27 mouse cellular contexts compared by ENCODE assay signal in the genomic region with DNA sequence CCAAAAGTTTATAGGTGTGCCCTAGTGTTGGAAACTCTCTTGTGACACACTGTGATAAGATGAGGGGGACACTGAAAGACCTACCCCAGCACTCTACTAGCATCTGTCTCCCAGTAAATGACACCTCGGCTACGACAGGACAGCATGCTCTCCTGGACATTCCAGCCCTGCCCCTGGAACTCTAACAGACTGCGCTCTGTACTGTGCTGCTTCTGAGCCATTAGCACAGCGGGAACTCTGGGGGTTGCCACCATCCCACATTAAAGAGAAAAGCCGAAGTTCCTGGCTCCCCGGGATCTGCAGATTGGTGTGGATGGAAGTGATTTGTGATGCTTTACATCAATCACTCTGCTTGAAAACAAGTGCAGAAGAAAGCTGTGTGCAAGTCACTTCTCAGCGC.
DNase-seq lines count a peak whose midpoint lies in the region; ATAC-seq and TF ChIP-seq lines count a peak whose summit lies in the region.
"Had no signal": no experiment of that assay in that cellular context is flagged by ENCODE, and none has a peak within 500 bp of the region (broad histone marks: within the 10 kb centered on the region; RNA-seq: fewer than 3 reads in every experiment).

No protein-coding gene starts in this region.

- H3K27me3 ChIP-seq in heart, embryonic 14.5 days (ENCODE audit: control insufficient read depth, insufficient read depth, low read length) = no peaks in the 10 kb centered on the region
- H3K27me3 ChIP-seq in embryonic facial prominence, embryonic 13.5 days = no peaks in the 10 kb centered on the region
- no peaks in the 10 kb centered on the region for H3K27me3 ChIP-seq in hindbrain, embryonic 11.5 days (ENCODE audit: control insufficient read depth, insufficient read depth, low read length)
- H3K27me3 ChIP-seq: lung, embryonic 15.5 days; midbrain, embryonic 15.5 days; stomach, embryonic 15.5 days had no signal

- intact Hi-C loops in heart, postnatal 25 days (cut with DNase I) = no loop called here

- H3K4me3 ChIP-seq in heart, embryonic 14.5 days (ENCODE audit: control insufficient read depth in 1 of 2, insufficient read depth in 1 of 2, low read depth in 1 of 2, low read length in 2 of 2) = 0 out of 4 replicates have a peak overlapping the region, but pooled peaks of 1 of the 2 experiments have one; percentile 5
- no peak overlapping the region for H3K4me3 ChIP-seq in embryonic facial prominence, embryonic 13.5 days
- no peak overlapping the region for H3K4me3 ChIP-seq in layer of hippocampus, adult 2 months
- H3K4me3 ChIP-seq in hindbrain, embryonic 11.5 days (ENCODE audit: low read depth, low read length) = no peak overlapping the region
- H3K4me3 ChIP-seq: limb, embryonic 15.5 days; lung, embryonic 15.5 days; megakaryocyte, embryonic 14.5 days; midbrain, embryonic 15.5 days; myocyte; stomach, embryonic 15.5 days had no signal

- H3K9me3 ChIP-seq in heart, embryonic 14.5 days (ENCODE audit: control insufficient read depth, low read length) = no peaks in the 10 kb centered on the region
- H3K9me3 ChIP-seq in embryonic facial prominence, embryonic 13.5 days = no peaks in the 10 kb centered on the region
- no peaks in the 10 kb centered on the region for H3K9me3 ChIP-seq in hindbrain, embryonic 11.5 days (ENCODE audit: control insufficient read depth, low read length)
- H3K9me3 ChIP-seq: limb, embryonic 15.5 days; lung, embryonic 15.5 days; midbrain, embryonic 15.5 days; stomach, embryonic 15.5 days had no signal

- no peak for DNase-seq in heart, postnatal 25 days (ENCODE audit: low spot score)
- peak; percentile 26 for DNase-seq in R1 (ENCODE audit: low read depth, low spot score)
- DNase-seq in embryo, embryonic 10 days (ENCODE audit: low spot score) = peak; percentile 45
- DNase-seq in layer of hippocampus, adult 2 months (ENCODE audit: low spot score in 2 of 2) = no peak
- DNase-seq in adrenal gland, postnatal 4 days (ENCODE audit: low spot score in 2 of 2) = no peak
- DNase-seq in hindbrain, embryonic 11.5 days (ENCODE audit: low spot score) = no peak
- DNase-seq: adrenal gland, postnatal 10 days; cerebellum, adult 8-10 months; cerebellum, postnatal 36 days; gastrocnemius, postnatal 10 days; heart, postnatal 10 days; kidney, postnatal 25 days; layer of hippocampus, postnatal 36 days; lung, postnatal 36 days; thymus, postnatal 25 days had no signal

- H3K36me3 ChIP-seq in heart, embryonic 14.5 days (ENCODE audit: control insufficient read depth, insufficient read depth, low read length) = no peaks in the 10 kb centered on the region
- no peaks in the 10 kb centered on the region for H3K36me3 ChIP-seq in embryonic facial prominence, embryonic 13.5 days
- H3K36me3 ChIP-seq in hindbrain, embryonic 11.5 days (ENCODE audit: control insufficient read depth, insufficient read depth, low read length) = no peaks in the 10 kb centered on the region
- H3K36me3 ChIP-seq: limb, embryonic 15.5 days; lung, embryonic 15.5 days; midbrain, embryonic 15.5 days; stomach, embryonic 15.5 days had no signal

- no peak overlapping the region for H3K27ac ChIP-seq in heart, embryonic 14.5 days (replicated peaks in 1 of 2; ENCODE audit: control insufficient read depth in 1 of 2, insufficient read depth in 1 of 2, low read depth in 2 of 2, low read length in 2 of 2)
- no peak overlapping the region for H3K27ac ChIP-seq in embryonic facial prominence, embryonic 13.5 days
- H3K27ac ChIP-seq in layer of hippocampus, adult 2 months = no peak overlapping the region
- H3K27ac ChIP-seq in hindbrain, embryonic 11.5 days (ENCODE audit: low read depth, low read length) = no peak overlapping the region
- H3K27ac ChIP-seq: hindbrain, postnatal 0 days; limb, embryonic 15.5 days; liver, embryonic 14.5 days; lung, embryonic 15.5 days; midbrain, embryonic 15.5 days; stomach, embryonic 15.5 days had no signal

- WGBS in heart, embryonic 14.5 days = 13% methylated on average over 7 of the region's 7 CpGs
- 13% methylated on average over 7 of the region's 7 CpGs for WGBS in embryonic facial prominence, embryonic 13.5 days
- 20% methylated on average over 7 of the region's 7 CpGs for WGBS in hindbrain, embryonic 11.5 days

- 0 out of 4 replicates have a peak, but pooled peaks cover 0 to 5% of the 10 kb centered on the region in 2 experiments for H3K4me1 ChIP-seq in heart, embryonic 14.5 days (ENCODE audit: control insufficient read depth in 2 of 2, insufficient read depth in 2 of 2, low read length in 2 of 2)
- H3K4me1 ChIP-seq in embryonic facial prominence, embryonic 13.5 days = peaks cover 14% of the 10 kb centered on the region
- no peaks in the 10 kb centered on the region for H3K4me1 ChIP-seq in hindbrain, embryonic 11.5 days (replicated peaks; ENCODE audit: control insufficient read depth, insufficient read depth, low read length)
- H3K4me1 ChIP-seq: limb, embryonic 15.5 days; lung, embryonic 15.5 days; midbrain, embryonic 15.5 days; stomach, embryonic 15.5 days had no signal

- peak overlapping the region; percentile 52 for H3K4me2 ChIP-seq in heart, embryonic 14.5 days (ENCODE audit: low read length)
- peak overlapping the region; percentile 30 for H3K4me2 ChIP-seq in embryonic facial prominence, embryonic 13.5 days
- no peak overlapping the region for H3K4me2 ChIP-seq in hindbrain, embryonic 11.5 days (replicated peaks; ENCODE audit: low read depth, low read length)
- H3K4me2 ChIP-seq: limb, embryonic 15.5 days; lung, embryonic 15.5 days; midbrain, embryonic 15.5 days; stomach, embryonic 15.5 days had no signal

- no peak overlapping the region for H3K9ac ChIP-seq in heart, embryonic 14.5 days (ENCODE audit: low read length)
- H3K9ac ChIP-seq in embryonic facial prominence, embryonic 13.5 days = peak overlapping the region; percentile 44; the same call in 1 of the 2 replicates
- no peak overlapping the region for H3K9ac ChIP-seq in hindbrain, embryonic 11.5 days (ENCODE audit: low read depth, low read length)
- H3K9ac ChIP-seq: limb, embryonic 15.5 days; liver, embryonic 14.5 days; lung, embryonic 15.5 days; midbrain, embryonic 15.5 days; stomach, embryonic 15.5 days had no signal

- TF ChIP-seq CTCF in layer of hippocampus, adult 2 months (conservative IDR thresholded peaks at IDR 0.05) = no peak

- ATAC-seq in heart, embryonic 14.5 days (ENCODE audit: insufficient number of reproducible peaks, insufficient read depth, low FRiP score, low read depth) = 0 out of 2 replicates have a peak, but pooled peaks have one; percentile 31
- no peak for ATAC-seq in embryonic facial prominence, embryonic 13.5 days (ENCODE audit: insufficient number of reproducible peaks, insufficient read depth, low FRiP score, low TSS enrichment, low read depth)
- ATAC-seq in hindbrain, embryonic 11.5 days (ENCODE audit: low FRiP score) = no peak
- ATAC-seq: forebrain, embryonic 14.5 days; hindbrain, postnatal 0 days; intestine, embryonic 16.5 days; midbrain, embryonic 15.5 days had no signal

Comparison
In these comparisons a context has a peak if more than half of its experiments do, and no peak if none do; other contexts are left out.
1. DNase-seq: peak in R1 (single experiment) and embryo, embryonic 10 days (single experiment); none in heart, postnatal 25 days (single experiment), layer of hippocampus, adult 2 months (0 of 2), adrenal gland, postnatal 4 days (0 of 2) and hindbrain, embryonic 11.5 days (single experiment).